Mouse (Mus musculus) layer of hippocampus, postnatal 10 days (tissue): ENCODE results near the gene Stxbp5l. TPM values are rescaled to one million over a fixed set of nuclear protein-coding genes. Genes with fewer than 3 reads are reported as not detected.
"Not testable (repeated sequence)": the region's sequence is repeated elsewhere in the genome, so short reads cannot be mapped to it uniquely, and the experiment has no call there.

Experiments used
- DNase-seq, 2 experiments: peaks; one replicate each; pipeline ENCODE4 v3.0.0; 2021; ENCODE audit warnings: low spot score in 2 of 2
- long read RNA-seq: library from polyadenylated mRNA; stranded (forward); transcript quantifications from one replicate; pipeline ENCODE4 v2.0.0, GENCODE M21; 2023
- total RNA-seq, 2 experiments: library from RNA; stranded (reverse); gene quantifications; 2 replicates each; pipeline ENCODE4 v1.2.3; 2021

Stxbp5l gene
- 10 to 100 TPM; 95.5 to 99.9 TPM for total RNA-seq
- long read RNA-seq, partial matches to known transcripts = 4 of 5 reads
- long read RNA-seq, other reads (novel, unspliced or antisense) = 0 of 5 reads

- DNase-seq = peak; percentile 95 to 98
Observed at GRCm38 (mm10) chr16:37384821-37385344, at the start of gene Stxbp5l. Gene Stxbp5l, minus strand, starts transcription at chr16:37384962.

DNA sequence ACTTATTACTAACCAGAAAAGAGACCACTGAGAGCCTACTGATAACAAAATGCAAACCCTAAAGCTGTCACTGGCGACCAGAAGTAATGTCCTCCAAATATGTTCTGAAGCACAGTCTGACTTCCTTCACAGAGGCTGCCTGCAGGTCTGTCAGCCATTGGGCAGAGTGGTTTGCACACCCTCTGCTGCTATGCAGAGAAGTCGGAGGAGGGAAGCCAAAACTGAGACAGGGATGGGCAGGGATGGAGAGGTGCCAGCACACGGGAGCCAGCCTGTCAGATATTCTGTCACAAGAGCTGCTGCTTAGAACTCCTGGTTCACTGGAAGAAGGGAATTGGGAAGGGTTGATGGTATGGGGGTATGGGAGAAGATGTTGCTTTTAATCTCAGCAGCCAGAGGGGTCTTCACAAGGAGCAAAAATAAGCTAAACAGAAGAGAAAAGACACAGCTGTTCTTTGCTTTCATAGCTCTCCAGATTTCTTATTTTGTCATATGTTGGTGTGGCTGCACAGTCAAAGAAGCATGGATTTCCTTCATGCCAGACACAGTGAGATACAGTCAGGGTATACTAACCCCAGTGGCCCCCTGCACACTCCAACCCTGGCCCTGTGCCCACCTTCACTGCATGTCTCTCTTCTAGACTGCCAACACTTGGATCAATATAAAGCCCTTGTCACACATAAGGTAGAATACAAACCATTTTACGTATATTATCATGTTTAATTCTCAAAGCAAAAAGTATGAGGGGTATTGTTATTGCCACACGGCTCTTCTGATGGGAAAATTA lies 48.8 kb upstream of the Stxbp5l start:
- peak; percentile 35 to 44 for DNase-seq

GRCm38 (mm10) chr16:37425434-37425833 lies 40.7 kb upstream of the Stxbp5l start:
- DNase-seq = no peak

DNA sequence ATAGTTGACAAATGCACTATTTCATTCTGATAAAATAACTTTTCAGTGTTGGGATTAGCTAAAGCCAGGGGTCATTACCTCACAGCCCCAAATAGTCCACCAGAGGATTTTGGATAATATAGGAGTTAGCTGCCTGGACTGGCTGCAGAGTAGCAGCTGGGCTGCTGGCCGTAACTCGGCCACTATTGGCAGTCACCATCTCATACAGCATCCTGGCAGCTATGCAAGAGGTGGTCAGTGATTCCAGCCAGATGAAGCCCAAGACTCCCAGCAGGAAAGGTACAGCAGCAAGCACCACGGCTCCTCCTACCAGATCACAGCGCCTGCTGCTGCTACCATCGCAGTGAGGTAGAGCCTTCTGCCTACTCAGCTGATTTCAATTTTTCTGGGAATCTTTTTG lies 38.1 kb upstream of the Stxbp5l start:
- DNase-seq = peak in 1 of 2 experiments; percentile 11

DNA sequence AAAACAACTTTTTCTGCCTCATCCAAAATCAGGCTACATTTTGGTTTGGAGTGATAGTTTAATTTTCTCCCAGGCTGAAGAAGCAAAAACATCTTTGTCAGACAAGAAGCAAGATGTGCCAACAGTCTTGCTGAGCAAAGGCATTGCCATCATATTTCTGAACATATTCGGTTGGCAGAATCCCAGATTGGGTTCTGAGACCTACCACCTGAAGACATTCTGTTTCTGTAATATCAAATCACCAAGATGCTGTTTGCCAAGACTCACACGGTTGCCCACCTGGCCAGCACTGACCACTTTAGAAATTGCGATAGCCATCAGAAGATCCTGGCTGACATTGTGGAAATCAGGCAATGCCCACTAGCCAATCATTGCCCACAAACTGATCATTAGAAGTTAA lies 37.1 kb upstream of the Stxbp5l start:
- no peak for DNase-seq

DNA sequence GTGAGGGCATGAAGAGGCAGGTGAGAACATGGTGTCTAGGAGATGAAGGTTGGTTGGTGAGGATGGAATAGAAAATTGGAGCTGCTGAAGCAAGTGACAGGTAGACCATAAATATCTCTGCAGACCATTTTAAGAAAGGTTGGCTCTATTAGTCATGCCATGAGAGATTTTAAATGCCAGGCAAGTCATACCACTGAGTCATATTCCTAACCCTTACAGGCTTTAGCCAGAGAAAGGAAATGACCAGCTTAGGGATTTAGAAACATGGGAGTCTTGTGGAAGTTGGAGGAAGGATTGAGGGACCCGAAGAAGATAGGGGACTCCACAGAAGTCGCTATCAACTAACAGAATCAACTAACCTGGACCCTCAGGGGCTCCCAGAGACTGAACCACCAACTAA lies 35.8 kb upstream of the Stxbp5l start:
- no peak for DNase-seq

GRCm38 (mm10) chr16:37405536-37405935 lies 20.8 kb upstream of the Stxbp5l start:
- DNase-seq = peak; percentile 30 to 37

- no peak for DNase-seq
Observed at GRCm38 (mm10) chr16:37404922-37405321, 20.2 kb upstream of the Stxbp5l start.

GRCm38 (mm10) chr16:37389964-37390363 lies 5.2 kb upstream of the Stxbp5l start:
- DNase-seq = no peak

- no peak for DNase-seq
Observed at GRCm38 (mm10) chr16:37389201-37389905, 4.6 kb upstream of the Stxbp5l start.

- peak; percentile 61 to 72 for DNase-seq
Observed at GRCm38 (mm10) chr16:37384369-37384768, 393 bp downstream of the Stxbp5l start.

DNA sequence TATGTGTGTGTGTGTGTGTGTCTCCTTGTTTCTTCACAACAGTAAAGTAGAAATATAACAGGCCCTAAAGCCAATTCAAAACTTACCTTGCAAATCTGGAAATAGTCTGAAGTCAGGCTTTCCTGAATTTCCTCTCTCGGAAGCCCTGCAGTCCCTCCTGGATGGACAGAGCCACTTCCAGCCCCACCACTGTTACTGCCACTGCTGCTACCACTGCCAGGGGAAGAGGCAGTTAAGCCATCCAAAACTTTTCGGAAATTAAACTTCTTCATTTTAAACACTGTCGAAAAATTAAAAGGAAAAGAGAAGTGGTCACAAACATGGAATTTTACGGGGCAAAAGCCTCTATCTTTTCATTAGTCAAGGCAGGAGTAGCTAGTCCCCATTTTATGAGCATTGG lies 1.3 kb downstream of the Stxbp5l start:
- no peak for DNase-seq

DNA sequence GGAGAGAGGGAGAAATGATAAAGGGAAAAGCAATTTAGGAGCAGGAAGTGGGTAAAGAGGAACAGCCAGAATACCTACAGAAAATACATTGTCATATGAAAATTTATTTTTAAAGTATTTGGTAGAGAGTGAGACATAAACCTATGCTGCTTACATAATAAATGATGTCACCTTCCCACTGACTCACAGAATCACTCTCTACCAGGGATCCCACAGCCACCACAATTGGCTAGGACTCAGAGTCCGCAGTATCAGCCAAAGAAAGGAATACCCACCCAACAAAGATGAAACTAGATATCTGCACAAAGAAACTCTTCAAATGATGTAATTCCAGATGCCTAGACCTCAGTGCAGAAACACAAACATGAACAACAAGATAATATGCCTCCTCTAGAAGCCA lies 12.0 kb downstream of the Stxbp5l start:
- no peak for DNase-seq

DNA sequence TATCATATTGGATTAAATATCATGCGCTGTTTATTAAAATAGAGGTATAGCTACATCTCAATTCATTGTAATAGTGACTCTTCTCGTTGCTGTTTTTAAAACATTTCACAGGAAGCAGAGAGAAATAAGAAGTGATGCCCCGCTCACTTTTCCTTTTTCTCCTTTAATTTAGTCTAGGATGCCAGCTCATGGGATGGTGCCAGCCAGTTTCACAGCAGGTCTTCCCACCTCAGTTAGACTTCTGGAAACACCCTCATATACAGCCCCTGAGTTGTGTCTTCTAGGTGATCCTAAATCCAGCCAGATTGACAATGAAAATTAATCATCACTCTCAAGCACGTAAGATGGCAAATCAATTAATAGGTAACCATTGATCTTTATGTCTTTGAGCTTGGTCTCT lies 17.3 kb downstream of the Stxbp5l start:
- no peak for DNase-seq

GRCm38 (mm10) chr16:37363958-37364357 lies 20.8 kb downstream of the Stxbp5l start:
- no peak for DNase-seq

DNA sequence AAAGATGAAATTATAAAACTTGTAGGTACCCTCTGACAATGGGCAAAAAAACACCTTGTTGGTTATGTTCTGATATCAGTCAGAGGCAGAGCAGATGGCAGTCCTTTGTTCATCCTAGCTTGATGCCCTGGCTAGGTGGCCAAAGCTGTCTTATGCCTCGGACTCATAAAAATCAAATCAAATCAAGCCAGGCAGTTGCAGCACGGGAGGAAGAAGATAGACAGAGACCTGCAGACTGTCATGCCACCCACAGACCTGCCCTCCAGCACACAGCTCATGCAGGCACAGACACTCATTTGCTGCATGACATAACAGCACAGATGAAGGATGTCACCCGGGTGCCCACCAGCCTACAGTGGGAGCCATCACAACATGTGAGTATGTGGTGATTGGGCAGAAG lies 29.1 kb downstream of the Stxbp5l start:
- DNase-seq = no peak

- DNase-seq = peak; percentile 25 to 28
Observed at GRCm38 (mm10) chr16:37347092-37347491, 37.7 kb downstream of the Stxbp5l start.

DNA sequence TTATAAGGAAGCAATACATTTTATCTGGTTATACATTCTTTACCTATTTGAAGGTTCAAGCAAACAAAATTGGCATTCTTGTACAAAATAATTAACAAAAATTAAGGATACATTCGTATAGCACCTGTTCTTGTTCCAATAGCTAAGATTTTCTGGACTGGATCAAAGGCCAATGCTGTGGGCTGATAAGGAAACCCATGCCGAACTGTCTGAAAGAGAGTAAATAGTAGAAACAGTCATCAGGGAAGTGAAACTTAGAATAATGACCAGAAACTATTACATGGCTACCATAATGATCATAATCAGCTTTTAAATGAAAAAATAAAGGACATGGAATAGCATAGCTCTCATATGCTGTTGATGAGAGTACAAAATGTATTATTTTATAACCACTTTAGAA lies 39.8 kb downstream of the Stxbp5l start:
- DNase-seq = no peak

DNA sequence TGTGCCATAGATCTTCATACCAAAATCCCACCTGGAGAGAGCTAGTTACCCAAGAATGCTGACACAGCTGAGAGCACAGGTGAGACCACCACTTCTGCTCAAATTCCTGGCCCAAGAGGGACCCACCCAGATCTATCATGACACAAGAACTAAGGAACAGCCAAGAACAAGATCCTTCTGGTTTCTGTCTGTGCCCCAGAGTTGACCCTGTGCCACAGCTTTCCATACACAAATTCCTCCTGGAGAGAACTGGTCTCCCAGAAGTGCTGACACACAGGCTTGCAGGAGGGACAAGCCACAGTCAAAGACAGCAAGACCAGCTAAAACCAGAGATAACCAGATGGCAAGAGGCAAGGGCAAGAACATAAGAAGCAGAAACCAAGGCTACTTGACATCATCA lies 43.3 kb downstream of the Stxbp5l start:
- not testable (repeated sequence) for DNase-seq

- no peak for DNase-seq
Observed at GRCm38 (mm10) chr16:37338177-37338576, 46.6 kb downstream of the Stxbp5l start.

DNA sequence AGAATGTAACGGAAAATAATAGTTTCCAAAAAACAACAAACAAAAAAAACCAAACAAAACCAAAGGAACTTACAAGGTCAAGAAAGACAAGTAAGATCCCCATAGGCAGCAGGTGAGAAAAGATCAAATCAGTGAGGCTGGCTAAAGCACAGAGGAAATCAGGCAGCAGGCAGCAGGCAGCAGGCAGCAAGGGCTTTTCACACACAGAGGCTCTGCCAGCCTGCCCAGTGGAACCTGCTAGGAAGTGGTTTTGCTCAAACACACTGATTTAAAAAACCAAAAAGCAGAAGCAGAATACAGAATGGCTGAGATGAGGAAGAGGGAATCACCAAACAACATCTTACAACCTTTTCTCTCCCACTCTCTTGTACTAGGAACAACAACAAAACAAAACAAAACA lies 47.2 kb downstream of the Stxbp5l start:
- no peak for DNase-seq

- no peak for DNase-seq
Observed at GRCm38 (mm10) chr16:37304441-37304840, 80.3 kb downstream of the Stxbp5l start.
